Mouse (Mus musculus) T-helper 2 cell (primary cell): ENCODE results near the gene Cnksr3.

ENCODE experiments used
- in situ Hi-C: fragments of 300-600 bp; cut with MboI, MseI; formaldehyde crosslinking; loops from one replicate; pipeline ENCODE4 v1.15.1; 2025; ENCODE audit warnings: high pct_unique_total_duplicates

Gene Cnksr3

DNA sequence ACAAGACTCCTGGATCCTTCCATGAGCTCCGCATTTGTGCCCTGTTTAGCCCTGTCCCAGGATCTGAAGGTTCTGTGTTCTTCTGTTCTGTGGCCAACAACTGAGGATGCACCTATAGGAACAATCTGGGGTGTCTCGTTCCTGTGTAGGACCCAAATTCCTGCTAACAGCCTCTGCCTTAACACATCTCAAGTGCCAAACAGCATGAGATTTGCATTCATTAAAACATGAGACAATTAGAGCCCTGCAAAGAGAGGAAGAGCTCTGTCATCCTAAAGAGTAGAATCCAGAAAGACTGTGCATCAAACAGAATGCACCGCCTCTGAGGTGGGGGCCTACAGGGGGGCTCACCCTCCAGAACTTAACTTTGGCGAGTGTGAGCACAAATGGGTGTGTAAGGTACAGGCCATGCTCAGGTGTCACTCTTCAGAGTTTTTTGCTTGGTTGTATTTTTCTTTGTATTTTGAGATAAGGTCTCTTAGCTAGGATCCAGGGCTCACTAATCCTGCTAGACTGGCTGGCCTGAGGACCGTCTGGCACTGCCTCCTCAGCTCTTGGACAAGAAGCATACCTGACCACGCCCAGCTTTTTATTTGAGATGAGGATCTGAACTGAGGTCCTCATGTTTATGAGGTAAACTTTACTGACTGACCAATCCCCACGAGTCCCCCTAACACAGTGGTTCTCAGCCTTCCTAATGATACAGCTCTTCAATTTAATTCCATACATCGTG, 15.2 kb downstream of the Cnksr3 start:
- in situ Hi-C loops = no loop called here

DNA sequence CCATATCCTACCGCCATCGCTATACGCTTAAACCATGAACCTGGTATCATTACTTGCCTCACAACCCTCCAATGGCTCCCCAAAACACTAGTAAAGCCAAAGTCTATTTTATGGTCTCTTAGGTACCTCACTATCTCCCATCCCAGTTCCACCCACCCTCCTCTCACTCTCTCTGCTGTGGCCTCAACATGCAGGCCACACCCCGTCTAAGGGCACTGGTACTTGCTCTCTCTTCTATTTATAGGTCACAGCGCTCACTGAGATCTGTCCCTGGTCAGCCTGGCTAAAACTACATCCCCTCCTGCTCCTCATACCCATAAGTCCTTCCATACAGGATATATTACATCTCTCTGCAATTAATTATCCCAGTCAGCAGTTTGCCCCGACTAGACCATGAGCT, 16.1 kb downstream of the Cnksr3 start:
- in situ Hi-C loops = no loop called here

DNA sequence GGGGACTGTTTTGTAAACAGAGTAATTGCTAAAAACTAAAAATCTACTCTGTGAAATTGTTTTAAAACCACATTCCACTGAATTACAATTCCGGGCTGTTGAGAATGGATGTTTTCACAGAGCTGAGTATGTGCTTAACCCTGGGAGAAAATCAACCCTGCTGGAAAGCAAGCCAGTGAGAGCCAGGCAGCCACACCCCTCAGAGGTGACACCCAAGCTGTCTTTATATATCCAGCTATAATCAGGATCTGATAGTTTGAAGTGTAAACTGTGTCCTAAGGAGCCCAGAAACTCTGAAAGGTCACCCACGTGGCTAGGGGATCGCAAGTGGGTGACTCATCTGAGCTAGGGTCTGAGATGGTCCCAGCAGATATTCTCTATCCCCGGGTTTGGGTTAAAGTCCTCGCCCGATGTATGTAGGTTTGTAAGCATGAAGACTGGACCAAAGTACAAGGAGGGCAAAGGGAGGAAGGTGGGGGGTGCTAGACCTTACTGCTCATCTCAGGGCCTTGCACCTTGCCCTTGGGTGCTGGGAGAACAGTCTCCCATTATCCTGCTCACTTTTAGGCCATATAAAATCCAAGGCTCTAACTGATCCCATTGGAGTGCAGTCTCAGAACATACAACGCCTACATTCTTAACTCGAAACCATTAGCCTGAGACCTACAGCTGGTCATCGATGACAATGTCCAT, 20.2 kb downstream of the Cnksr3 start:
- in situ Hi-C loops = no loop called here

DNA sequence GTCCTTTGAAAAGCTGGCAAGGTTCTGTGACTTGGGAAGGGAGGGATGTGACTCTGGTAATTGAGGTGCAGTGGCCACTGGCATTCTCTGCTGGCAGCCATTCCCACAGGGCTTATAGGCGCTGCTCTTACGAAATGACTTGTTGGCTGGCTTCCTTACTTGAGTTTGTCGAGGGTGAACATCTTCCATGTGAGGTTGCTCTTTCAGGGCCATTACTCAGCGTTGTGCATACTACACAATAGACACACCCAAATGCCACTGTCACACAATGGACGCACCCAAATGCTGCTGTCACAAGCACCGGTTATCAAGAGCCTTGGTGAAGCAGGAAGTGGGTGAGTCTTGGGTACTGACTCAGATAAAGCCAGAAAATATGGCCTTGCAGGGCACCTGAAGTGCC, 22.8 kb downstream of the Cnksr3 start:
- in situ Hi-C loops = no loop called here

DNA sequence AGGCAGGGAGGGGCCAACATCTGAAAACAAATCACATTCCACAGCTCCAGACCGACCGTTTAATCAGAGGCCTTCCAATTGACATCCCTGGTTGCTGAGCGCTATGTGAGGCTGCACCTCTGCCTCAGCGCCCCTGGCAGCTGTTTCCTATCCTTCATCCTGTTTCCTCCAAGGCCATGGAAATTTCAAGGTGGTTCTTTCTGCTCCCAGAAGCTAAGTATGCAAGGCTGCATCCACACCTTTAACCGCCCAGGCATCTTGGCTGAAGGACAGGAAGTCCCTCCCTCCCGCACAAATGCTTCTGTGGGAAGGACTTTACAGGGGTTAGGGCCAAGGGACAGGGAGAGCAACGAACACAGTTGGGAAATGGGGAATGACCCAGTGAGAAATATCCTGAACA, 24.2 kb downstream of the Cnksr3 start:
- in situ Hi-C loops = no loop called here

DNA sequence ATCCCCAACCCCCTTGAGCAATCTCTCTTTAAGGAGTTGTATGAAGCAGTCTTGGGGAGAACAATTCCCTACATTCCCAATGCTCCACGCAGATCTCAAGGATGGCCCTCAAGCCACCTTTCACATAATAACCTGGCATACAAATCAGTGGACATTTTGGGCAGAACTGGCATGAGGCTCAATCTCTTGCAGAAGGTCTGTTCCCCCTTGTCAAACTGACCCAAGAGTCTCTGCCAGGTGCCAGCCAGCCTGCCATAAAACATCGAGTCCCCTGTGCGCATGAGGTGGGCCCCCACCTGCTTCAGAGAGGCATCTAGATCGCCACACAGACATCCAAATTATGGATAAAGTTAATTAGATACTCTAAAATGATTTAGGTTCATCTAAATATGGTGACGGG, 25.0 kb downstream of the Cnksr3 start:
- in situ Hi-C loops = no loop called here

DNA sequence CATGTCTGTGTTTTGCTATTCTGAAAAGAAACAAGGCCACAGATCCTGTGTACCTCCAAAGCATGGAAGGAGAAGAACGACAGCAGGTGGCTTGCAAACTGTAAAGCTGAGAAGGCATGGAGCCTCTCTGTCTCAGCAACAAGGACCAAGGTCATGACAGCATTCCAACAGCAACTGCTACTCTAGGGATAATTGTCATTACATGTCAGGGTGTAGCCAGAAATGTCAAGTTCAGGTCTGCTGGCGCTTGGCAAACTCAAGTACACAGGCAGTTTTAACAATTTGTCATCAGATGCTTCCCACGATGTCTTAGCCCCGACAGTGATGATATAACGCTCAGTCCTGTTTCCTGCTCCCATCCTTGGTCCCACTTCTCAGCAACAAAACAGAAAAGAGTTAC, 26.0 kb downstream of the Cnksr3 start:
- in situ Hi-C loops = no loop called here

DNA sequence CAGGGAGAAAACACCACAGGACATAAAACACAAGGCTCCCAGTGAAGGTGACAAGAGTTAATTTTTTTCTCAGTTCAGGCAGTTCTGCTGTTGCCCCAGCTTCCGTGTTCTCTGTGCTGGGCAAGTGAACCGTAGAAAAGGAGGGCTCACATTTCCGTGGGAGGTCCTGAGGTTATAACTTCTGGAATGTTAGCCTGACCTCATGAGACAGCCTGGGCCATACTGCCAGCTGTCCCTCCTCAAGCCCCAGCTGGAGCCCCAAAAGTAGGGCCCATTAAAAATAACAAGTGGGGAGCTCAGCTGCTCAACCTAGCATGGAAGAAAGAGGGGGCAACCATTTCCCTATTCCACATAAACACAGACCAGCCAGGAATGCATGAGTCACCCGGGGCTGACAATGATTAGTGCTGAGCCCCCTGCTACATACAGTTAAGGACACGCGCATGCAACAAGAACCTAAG, 28.8 kb downstream of the Cnksr3 start:
- in situ Hi-C loops = no loop called here

DNA sequence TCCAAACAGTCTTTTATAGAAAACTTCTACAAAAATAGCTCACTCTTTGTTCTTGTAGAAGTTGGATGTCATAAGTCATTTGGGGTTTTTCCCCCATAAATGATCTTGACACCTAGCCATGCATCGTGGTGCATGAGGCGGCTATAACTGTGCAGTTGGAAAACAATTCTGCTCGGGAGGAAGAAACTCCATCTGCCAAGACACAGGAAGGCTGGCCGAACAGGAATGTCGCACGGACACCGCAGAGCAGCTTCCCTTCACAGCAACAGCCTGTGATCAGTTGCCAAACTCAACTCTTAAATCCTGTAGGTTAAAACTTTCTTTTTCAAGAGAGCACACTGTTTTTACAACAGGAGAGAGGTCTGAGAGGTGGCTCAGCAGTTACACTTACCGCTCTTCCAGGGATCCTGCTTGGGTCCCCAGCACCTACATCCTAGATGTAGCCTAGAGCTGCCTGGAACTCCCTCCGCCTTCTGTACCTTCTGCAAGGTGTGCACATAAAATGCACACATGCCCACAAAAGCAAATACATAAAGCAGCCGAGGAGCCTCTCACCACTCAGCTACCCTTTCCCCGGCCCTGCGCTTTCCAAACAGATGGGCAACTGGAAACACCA, 29.4 kb downstream of the Cnksr3 start:
- in situ Hi-C loops = no loop called here

DNA sequence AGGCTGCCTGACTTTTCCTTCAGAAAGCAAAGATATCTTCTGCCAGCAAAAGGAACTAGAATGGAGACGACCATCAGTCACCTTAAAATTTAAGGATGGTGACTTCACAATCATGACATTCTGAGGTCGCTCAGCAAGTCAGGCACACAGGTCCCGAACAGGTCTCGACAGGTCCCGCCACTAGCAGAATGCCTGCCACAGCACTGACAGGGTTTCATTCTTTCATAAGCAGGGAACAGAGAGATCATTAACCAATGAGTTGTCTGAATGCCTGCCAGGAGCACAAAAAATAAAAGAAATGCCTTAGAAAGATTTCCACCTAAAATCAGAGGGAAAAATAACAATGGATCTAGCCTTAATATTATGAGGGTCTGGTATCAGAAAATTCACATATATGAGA, 31.7 kb downstream of the Cnksr3 start:
- in situ Hi-C loops = no loop called here

DNA sequence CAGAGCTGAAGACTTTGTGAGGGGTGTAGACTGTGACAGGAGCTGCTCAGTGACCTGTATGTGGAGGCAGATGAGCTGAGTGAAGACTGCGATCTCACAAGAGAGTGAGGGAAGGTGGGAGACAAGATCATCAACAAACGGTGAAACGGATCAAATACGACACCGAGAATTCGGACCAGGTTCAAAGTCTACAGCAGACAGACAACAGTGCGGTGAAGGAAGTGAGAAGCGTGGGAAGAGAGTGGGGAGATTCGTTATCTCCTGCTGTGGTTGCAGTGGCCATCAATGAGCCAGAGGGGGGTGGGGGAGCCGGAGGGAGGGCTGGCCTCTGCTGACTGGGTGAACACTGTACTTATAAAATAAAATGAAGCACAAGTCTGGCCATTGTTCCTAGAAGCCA, 33.5 kb downstream of the Cnksr3 start:
- in situ Hi-C loops = no loop called here

DNA sequence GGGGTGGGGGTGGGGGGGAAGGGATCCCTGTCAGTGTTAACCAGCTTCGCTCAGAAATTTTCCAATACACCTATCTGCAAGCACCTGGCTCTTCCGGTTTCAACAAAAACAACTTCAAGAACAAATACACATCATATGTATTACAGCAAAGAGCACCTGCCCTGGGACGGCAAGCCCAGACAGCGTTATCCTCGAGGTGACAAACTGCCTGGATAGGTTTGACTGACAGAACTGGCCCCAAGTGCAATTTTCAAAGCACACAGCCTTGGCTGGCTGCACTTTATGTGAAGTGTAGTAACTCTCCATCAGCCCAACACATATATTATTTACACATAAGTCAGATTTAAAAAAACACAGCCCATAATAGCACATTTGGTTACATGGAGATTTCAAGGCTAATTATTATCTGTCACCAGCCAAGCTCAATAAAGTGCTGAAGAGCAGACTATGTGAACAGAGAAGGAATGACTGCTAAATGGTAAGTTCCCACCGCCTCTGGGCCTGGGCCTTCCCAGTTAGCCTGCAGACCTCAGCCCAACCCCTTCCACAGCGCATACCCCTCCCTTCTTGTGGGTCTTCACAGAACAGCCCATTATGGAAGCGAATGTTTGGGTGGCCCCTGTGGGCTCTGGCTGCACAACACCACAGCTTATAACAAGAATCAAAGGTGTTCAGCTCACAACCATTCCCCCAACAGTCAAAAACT, 35.7 kb downstream of the Cnksr3 start:
- in situ Hi-C loops = no loop called here

DNA sequence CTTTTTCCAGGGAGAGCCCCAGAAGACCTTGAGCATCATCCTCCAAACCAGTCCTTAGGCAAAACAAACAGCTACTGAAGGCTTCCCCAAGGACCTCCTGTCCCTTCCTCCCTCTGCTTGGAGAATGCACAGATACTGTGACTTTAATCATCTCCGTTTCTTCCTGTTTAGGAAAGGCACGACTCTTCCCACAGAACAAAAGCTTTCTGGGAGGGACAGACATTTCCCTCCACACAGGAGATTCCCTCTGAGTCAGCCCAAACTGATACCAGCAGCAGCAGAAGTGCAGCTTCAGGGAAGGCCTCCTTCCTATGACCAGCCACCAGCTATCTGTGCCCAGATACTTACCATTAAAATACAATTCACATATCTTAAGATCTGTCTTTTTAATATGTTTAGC, 37.6 kb downstream of the Cnksr3 start:
- in situ Hi-C loops = no loop called here

DNA sequence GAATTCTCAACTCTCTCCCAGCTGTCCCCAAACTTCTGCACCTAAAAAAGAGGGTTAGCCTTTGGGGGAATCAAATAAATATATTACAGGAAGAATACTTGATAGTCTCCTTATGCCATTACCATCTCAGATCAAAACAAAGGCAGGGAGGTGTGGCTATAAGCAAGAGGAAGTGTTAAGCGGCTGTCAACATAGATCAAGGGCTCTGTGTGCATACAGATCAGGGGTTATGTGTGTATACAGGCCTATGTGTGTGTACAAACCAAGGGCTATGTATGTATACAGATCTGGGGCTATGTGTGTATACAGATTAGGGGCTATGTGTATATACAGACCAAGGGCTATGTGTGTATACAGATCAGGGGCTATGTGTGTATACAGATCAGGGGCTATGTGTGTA, 38.9 kb downstream of the Cnksr3 start:
- in situ Hi-C loops = no loop called here

DNA sequence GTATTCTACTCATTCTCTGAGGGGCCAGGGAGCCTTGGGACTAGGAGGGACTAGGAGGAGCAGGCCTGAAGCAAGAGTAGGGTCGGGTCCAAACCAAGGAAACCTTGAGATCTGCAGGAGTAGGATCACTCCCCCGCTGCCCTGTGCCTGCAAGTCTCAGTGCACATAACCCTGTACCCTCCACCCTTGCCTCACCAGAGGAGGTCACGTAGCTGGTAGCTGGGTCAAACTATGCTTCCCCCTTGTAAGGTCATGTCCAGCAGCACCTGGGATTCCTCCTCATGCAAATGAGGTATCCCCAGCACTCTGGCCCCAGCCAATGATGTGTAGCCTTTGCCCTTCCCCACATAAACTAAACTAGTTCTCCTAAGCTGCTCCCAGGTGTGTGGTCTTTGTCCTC, 41.6 kb downstream of the Cnksr3 start:
- in situ Hi-C loops = no loop called here

DNA sequence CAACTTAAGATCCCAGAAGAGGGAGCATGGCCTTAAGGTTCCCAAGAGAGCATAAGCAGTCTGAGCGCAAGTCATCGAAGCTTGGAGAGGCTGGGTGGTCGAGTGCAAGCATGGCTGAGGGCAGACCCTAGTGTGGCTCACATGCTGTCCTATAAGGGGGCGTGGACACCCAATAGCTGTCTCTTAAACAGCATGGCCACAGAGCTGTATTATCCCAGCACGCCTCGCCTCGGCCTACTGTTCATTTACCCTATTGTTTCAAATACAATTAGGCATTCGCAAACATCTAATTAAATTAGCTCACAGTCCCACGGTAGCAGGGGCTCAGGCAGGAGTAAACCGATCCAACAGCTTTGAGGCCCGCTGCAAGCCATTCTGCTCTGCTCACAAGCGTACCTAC, 49.0 kb downstream of the Cnksr3 start:
- in situ Hi-C loops = no loop called here

DNA sequence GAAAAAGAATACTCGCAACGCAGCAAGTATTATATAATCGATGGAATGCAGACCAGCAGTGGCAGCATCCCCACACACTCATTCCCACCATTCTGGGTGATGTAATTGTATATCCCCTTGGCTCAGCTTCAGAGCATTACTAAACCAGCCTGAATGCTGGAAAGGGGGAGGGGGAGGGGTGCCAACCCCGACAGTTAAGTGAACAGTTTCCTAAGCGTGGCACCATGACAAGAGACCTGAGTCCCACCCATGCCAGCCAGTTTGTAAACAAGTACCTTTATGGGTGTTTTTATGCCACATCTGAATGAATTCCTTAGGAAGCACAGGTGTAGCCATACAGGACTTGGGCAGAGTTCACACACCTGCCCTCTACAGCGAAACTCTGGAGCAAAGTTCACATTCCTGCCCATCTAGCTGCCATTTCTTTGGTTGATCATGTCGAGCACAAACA, 53.0 kb downstream of the Cnksr3 start:
- in situ Hi-C loops = no loop called here

DNA sequence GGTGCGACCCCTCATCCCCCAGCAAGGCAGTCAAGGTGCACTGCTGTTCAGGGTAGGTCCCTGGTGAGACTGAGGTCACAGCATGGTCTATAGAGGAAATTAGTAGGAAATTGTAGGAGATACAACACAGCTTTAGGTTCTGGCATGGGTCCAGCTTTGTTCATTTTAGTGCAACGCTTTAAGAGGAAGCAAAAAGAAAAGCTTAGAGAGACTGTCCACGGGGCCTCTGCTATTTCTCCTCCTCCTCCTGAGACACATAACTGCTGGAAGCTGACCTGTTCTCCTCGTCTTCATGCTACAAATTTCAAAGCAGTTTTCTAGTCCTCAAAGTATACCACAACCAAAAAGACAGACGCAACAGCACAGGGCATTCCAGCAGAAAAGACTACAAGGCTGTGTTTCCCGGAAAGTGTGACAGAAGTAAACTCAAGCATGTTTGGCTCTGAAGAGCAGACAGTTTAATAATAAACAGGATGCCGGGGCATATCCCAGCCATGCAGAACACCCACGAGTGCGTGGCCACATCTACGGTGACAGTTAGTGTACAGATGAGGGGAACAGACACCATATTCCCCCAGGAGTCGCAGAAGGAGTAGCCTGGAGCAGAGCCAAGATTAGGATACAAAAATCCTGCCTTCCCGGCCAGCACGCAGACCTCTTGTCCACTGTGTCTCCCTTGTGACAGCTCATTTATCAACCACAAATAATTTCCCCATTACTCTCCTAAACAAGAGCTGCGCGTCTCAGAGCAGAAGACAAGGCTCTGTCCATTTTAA, 53.6 kb downstream of the Cnksr3 start:
- in situ Hi-C loops = no loop called here

DNA sequence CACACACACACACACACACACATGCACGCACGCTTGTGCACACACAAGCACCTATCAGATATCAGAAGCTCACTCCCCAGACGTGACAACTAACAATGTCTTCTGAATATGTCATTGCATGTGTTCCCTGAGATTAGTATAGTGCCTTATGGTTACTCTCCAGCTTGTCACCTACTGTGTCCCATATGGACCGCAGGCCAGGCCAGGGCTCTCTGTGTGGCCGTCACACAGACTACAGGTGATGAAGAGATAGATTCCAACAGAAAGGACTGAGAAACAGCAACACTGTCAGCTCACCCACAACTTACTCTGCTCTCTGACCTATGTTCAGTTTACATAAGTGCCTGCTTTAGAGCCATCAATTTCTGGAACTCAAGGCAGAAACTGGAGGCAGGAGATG, 57.2 kb downstream of the Cnksr3 start:
- in situ Hi-C loops = no loop called here

DNA sequence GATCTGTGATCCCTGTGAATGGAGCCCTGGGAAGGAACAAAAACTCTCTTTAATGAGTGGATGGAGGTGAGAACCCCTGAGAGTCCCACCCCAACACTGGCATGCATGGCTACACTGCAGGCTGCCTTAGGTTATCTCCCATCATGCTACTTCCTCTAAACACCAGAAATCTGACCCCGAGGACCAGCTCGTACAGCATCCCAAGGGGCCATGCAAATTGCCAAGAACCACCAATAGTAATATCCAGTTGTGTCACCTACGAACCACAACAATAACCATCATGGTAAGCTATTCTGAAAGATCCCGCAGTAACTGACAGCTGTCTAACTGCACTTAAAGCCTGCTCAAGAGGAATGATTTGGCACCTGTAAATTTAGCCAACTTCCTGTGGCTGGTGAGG, 59.1 kb downstream of the Cnksr3 start:
- in situ Hi-C loops = no loop called here
